Mouse (Mus musculus): ENCODE results near the gene Celf1.
"Not testable (repeated sequence)": the region's sequence is repeated elsewhere in the genome, so short reads cannot be mapped to it uniquely, and the experiment has no call there.

Celf1 gene

DNA sequence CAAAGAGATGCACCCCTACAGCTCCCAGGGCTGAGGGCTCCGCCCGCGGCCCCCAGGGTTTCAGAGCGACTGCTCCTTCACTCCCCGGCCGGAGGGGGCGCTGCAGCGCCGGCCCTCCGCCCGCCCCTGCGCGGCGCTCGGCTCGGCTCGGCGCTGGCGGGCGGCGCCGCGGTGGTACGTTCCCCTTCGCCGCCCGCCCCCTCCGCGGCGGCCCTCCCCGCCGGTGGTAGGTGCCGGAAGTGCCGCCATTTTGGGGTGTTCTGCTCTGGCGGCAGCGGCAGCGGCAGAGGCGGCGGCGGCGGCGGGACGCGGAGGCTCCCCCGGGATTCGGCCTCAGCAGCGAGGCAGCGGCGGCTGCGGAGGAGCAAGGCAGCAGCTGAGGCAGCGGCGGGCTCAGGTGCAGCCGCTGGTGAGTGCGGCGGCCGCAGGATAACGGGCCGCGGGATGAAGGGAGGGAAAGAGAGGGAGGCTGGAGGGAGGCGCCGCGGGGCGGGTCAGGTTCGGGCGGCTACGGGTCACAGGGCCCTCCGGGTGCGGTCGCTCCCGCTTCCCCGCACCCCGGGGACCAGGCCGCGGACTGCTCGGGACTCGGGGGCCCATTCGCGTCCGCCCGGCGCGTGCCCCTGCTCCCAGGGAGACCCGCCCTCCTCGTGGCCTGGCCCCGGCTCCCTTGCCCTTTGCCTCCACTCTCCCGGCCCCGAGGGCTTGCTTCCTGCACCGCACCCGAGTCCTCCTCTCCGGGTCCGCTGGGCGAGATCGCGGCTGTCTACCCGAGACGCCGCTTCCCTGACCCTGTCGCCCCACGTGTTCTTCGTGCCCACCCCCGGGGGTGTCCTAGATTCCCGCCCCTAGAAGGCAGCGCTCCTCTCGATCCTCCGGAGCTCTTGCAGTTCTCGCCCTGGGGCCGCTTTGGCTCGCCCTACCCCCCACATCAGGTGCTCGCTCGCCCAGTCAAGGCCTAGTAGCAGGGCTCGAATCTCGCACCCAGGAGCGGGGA, at the start of gene Celf1:
Celf1 (plus strand) TSS at position 150 of the 997 bp plus-strand sequence.
- DNase-seq (ENCODE audit: inconsistent ontology term), result peak; percentile 93

GRCm38 (mm10) chr2:90893673-90894298, 46.4 kb upstream of the Celf1 start:
- DNase-seq (ENCODE audit: inconsistent ontology term), result no peak

GRCm38 (mm10) chr2:90894299-90894677, 45.9 kb upstream of the Celf1 start:
- not testable (repeated sequence) for DNase-seq (ENCODE audit: inconsistent ontology term)

DNA sequence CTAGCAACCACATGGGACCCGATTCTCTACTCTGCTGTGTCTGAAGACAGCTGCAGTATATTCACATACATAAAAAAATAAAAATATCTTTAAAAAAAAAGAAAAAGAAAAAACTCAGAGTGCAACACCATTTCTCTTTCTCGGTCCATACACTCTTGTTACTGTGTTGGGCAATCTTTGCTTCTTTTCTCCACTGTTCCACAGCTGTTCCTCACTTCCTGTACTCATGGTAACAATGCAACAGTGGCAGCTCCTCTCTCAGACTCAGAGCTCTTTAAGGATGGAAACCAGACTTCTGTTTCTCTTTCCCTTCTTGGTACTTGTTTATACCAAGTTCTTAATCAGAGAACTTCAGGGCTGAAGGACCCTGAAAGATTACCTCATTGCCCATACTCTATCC, 36.8 kb upstream of the Celf1 start:
- DNase-seq (ENCODE audit: inconsistent ontology term), result no peak

DNA sequence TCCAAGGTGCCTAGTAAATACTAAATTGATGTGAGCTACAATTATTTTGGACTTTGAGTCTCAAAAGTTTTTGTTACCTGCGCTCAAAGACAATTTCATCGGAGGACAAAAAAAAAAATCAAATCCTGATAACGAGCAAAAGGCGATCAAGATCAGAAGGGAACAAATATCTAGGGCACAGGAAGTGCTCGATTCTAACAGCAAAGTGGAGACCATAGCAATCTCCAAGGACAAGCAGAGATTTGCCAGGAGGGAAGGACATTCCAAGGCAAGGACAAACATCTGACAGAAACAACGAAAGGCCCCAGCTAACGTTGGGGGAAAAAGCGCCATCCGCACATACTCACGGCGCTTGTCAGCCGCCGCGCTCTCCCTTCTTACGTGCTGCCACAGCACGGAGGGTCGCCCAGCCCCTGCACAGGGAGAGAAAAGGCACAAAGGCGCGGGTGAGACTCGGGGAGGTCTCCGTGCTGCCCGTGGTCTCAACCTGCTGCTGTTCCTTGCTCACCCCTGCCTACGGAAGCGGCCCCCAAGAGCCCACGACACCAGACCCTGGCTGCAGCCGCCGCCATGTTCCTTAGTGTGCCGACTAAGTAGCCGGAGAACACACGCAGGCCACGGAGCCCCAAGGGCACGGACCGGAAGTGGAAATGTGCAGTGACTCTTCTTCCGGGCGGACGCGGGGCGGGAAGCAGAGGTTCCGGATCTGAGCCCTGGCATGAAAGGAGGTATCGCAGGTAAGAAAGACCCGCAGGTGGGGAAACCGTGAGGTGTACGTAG, 35.9 kb upstream of the Celf1 start, which contains the start of the genes Kbtbd4 and Ndufs3:
Kbtbd4 (plus strand) TSS at position 665 of the 780 bp plus-strand sequence.
Ndufs3 (minus strand) TSS at position 752 of the 780 bp plus-strand sequence.
- DNase-seq (ENCODE audit: inconsistent ontology term), result peak; percentile 95

- no peak for DNase-seq (ENCODE audit: inconsistent ontology term)
Measured at GRCm38 (mm10) chr2:90904856-90905224, 35.3 kb upstream of the Celf1 start.

DNA sequence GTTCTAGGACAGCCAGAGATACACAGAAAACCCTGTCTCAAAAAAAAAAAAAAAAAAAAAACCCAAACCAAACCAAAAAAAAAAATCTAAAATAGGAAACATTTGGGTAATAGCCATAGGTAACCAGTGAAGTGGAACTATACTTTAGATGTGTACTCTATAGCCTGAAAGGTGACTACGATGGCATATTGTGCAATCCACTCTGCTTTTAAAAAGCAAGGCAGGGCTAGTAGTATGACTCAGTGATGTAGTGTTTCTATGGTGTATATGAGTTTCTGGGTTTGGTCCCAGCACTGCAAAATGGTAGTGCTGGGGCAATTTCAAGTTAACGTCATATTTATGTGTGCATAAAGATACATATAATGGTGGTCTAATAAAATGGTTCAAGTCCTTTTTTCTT, 33.5 kb upstream of the Celf1 start:
- no peak for DNase-seq (ENCODE audit: inconsistent ontology term)

DNA sequence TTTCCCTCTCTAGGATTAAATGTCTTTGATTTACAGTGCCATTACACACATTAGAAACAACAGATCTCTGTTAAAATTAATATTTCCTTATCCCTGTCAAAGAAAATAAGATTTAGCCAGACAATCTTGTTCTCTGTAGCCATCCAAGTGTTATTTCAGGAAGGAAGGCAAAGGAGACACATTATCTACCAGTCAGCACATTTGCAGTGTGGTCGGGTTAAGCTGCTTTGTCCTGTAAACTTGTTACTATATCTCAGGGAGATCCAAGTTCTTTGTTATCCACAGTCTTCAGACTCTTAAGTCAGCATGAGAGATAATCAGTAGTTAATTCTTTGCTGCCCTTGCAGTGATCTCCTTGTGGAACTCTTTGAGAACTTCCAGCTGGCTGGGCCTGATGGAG, 29.3 kb upstream of the Celf1 start:
- DNase-seq (ENCODE audit: inconsistent ontology term), result no peak

DNA sequence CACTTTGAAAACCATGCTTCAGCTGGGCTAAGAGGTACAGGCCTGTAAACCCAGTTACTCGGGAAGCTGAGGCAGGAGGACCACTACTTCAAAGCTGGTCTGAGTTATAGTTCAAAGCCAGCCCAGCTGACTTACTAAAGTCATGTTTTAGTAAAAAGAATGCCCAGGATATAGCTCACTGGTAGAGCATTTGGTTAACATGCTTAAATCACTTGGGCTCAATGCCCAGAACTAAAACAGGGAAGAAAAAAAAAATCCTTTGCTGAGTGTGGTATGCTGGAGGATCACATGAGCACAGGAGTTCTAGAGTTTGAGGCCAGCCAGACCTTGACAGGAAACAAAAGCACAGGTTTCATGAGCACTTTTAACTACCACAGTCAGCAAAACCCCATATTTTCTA, 28.5 kb upstream of the Celf1 start:
- DNase-seq (ENCODE audit: inconsistent ontology term), result no peak

GRCm38 (mm10) chr2:90913671-90914070, 26.5 kb upstream of the Celf1 start:
- peak; percentile 3 for DNase-seq (ENCODE audit: inconsistent ontology term)

DNA sequence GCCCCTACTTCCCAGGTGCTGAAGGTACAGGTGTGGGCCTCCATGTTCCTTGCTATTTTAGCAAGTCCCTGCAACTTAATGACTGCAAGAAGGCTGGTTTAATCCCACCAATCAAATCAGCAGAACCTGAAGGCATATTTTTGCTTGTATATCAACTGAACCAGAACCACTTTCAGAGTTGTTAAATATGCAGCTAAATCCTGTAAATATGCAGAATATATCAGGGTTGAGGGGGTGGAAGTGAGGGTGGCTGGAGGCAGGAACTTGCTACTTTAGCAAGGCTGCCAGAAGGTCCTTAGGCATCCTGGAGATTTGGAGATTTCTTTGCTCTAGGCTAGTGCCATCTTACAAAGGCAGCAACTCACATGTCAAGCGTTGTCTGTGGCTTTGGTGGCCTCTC, 24.7 kb upstream of the Celf1 start:
- DNase-seq (ENCODE audit: inconsistent ontology term), result no peak

DNA sequence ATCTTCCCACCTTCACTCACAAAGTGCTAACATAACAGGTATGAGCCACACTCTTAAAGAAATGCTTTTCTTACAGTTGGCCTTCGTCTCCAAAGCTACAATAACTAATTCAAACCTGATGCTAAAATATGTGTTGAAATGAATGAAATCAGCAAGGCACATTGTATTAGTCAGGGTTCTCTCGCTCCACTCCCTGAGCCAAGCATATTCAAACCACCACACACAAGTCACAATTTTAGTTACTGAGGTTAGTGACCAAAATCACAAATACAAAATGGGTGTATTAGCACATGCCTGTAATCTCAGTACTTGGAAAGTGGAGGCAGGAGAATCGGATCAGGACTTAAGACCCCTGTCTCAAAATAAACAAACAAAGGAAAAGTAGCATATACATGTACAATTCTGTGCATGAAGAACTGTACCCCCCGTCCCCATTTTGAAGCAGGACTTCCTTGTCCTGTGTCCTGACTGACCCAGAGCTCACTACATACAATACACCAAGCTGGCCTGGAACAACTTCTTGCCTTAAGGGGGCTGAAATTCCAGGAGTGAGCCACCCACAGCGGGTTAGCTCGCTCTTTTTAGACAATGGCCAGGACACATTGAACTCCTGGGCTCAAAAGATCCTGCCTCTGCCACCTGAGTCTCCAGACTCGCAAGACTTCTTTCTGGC, 23.5 kb upstream of the Celf1 start:
- peak; percentile 51 for DNase-seq (ENCODE audit: inconsistent ontology term)

DNA sequence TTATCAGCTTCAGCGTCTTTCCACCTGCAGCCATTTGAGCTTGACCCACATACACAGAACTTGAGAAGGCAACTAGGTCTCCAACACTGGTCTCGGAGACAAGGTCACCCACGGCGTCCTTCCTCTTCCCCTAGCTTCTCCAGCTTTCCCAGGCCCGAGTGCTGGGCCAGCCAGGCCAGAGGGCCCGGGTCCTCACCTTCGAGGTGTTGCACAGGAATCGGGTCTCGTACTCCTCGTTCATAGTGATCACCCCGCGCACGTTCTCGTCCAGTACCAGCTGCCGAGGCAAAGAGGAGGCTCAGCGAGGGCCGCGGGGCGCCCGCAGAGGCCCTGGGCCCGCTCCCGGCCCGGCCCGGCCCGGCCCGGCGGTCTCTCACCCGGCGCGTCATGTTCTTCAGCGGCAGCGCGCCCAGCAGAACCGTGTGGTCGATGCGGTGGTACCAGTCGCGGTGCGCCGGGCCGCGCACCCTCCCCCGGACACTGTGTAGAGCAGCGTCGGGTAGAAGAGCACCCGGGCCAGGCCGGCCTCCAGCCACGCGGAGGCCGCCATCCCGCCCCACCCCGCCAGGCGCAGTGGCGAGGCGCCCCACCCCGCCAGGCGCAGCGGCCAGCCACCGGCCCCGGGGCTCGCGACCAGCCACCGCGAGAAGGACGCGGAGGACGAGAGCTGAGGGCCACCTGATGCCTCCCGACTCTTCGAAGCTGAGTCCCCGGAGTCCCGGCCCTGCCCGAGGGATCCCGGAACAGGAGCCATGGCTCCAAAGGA, 22.8 kb upstream of the Celf1 start:
- DNase-seq (ENCODE audit: inconsistent ontology term), result peak; percentile 84

- DNase-seq (ENCODE audit: inconsistent ontology term), result no peak
Measured at GRCm38 (mm10) chr2:90917999-90918698, 22.0 kb upstream of the Celf1 start.

GRCm38 (mm10) chr2:90921178-90921577, 19.0 kb upstream of the Celf1 start:
- no peak for DNase-seq (ENCODE audit: inconsistent ontology term)

- no peak for DNase-seq (ENCODE audit: inconsistent ontology term)
Measured at GRCm38 (mm10) chr2:90922636-90923035, 17.5 kb upstream of the Celf1 start.

GRCm38 (mm10) chr2:90928566-90928965, 11.6 kb upstream of the Celf1 start:
- no peak for DNase-seq (ENCODE audit: inconsistent ontology term)

DNA sequence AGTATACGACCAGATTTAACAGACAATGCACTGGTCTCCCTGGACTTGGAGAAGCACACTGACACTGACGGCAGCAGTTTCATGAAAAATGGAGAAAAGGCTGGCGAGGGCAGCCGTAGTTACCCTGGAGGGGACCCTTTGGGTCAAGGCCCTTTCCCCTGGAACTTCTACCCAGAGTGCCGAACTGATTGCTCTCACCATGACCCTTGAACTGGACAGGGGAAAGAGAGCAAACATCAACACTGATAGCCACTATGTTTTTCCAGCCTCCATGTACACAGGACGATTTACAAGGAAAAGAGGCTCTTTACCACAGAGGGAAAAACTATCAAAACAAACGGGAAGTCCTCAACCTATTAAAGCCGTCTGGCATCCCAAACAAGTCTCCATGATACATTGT, 8.4 kb upstream of the Celf1 start:
- DNase-seq (ENCODE audit: inconsistent ontology term), result no peak

- no peak for DNase-seq (ENCODE audit: inconsistent ontology term)
Measured at GRCm38 (mm10) chr2:90932273-90932672, 7.9 kb upstream of the Celf1 start.

DNA sequence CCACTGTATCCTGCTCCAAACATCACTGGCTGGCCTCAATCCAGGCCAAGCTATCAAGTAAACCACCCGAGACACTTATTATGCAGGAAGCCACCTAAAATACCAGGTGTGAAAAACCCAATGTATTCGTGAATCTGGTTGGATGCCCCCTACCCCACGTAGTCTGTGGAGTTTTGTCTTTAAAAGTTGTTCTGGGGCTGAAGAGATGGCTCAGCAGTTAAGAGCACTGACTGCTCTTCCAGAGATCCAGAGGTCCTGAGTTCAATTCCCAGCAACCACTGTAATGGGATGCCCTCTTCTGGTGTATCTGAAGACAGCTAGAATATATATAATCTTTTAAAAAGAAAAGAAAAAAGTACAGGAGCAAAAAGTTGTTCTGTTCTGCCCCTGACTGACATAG, 1.8 kb upstream of the Celf1 start:
- DNase-seq (ENCODE audit: inconsistent ontology term), result no peak

All from Muller cell, postnatal 12 days (primary cell).